Mouse (Mus musculus): ENCODE measurements around the gene Zfp729a. TPM values are rescaled to one million over a fixed set of nuclear protein-coding genes. Genes with fewer than 3 reads are reported as not detected.

Zfp729a gene
- 10.6 TPM for total RNA-seq (2023)

GRCm38 (mm10) chr13:67637294-67638007 is at the start of gene Zfp729a, which contains the start of gene Gm49345:
Zfp729a (minus strand) TSS chr13:67637791.
Gm49345 (minus strand) TSS chr13:67637769.

GRCm38 (mm10) chr13:67686971-67687370 is 49.4 kb upstream of the Zfp729a start, which contains the start of gene Zfp738:
Zfp738 (minus strand) TSS chr13:67687071.

GRCm38 (mm10) chr13:67609066-67609876 is 28.3 kb downstream of the Zfp729a start, which contains the start of gene Zfp729b:
Zfp729b (minus strand) TSS chr13:67609707.

Other genes with a start within 250 kb of the Zfp729a start
- gene Zfp429, start 238.0 kb downstream of the Zfp729a start, total RNA-seq (2023) = 19.0 TPM
- 3.3 TPM for gene Zfp459, start 216.4 kb downstream of the Zfp729a start, total RNA-seq (2023)
- gene Zfp874a, start 186.2 kb downstream of the Zfp729a start, total RNA-seq (2023) = 14.4 TPM
- gene Zfp874b, start 153.5 kb downstream of the Zfp729a start, total RNA-seq (2023) = 25.2 TPM
- gene Zfp58, start 137.2 kb downstream of the Zfp729a start, total RNA-seq (2023) = 13.9 TPM
- not detected for gene Gm26965, start 111.6 kb downstream of the Zfp729a start, total RNA-seq (2023)
- 21.2 TPM for gene Zfp87, start 111.6 kb downstream of the Zfp729a start, total RNA-seq (2023)
- 12.6 TPM for gene Zfp748, start 84.0 kb downstream of the Zfp729a start, total RNA-seq (2023)
- 19.2 TPM for gene Zfp729b, start 28.1 kb downstream of the Zfp729a start, total RNA-seq (2023)
- gene Gm49345, start within 50 bp of the Zfp729a start, total RNA-seq (2023) = not detected
- gene Zfp738, start 49.3 kb upstream of the Zfp729a start, total RNA-seq (2023) = 7.9 TPM
- gene Zfp65, start 91.4 kb upstream of the Zfp729a start, total RNA-seq (2023) = 14.4 TPM
- gene Zfp85, start 117.4 kb upstream of the Zfp729a start, total RNA-seq (2023) = 5.2 TPM
- gene Zfp493, start 141.9 kb upstream of the Zfp729a start, total RNA-seq (2023) = 1.5 TPM
- gene Zfp273, start 175.9 kb upstream of the Zfp729a start, total RNA-seq (2023) = 1.6 TPM
- gene Gm10037, start 193.3 kb upstream of the Zfp729a start, total RNA-seq (2023) = not detected
- not detected for gene BC048507, start 225.5 kb upstream of the Zfp729a start, total RNA-seq (2023)